Mouse (Mus musculus) gastrocnemius, adult 2 months (tissue): ENCODE results near the gene Kcnd3. TPM values are rescaled to one million over a fixed set of nuclear protein-coding genes. Genes with fewer than 3 reads are reported as not detected.
A peak's percentile ranks its signal among the peaks of the same experiment; 100 is the strongest.

Experiments used
- DNase-seq: peaks from one replicate; pipeline ENCODE4 v3.0.0; 2022
- H3K27ac ChIP-seq: fragments of 200-600 bp; 2 replicates; pipeline ENCODE4 v1.8.1; 2022; ENCODE audit warnings: mild to moderate bottlenecking
- H3K4me3 ChIP-seq: fragments of 200-600 bp; 2 replicates; pipeline ENCODE4 v1.8.1; 2022; ENCODE audit warnings: mild to moderate bottlenecking, moderate library complexity
- CTCF ChIP-seq: fragments of 200-600 bp; IDR thresholded peaks from 2 replicates; pipeline ENCODE4 v1.8.1; 2022; ENCODE audit warnings: antibody characterized with exemption, mild to moderate bottlenecking, moderate library complexity
- intact Hi-C: fragments of 180-260 bp; cut with DNase I; formaldehyde crosslinking; loops from one replicate; pipeline ENCODE4 v1.15.1; 2025
- total RNA-seq, 2 experiments: library from RNA; stranded (reverse); gene quantifications; 2 replicates each; pipeline ENCODE4 v1.2.3; 2021

Kcnd3 gene
- total RNA-seq, 2 experiments from 2014 or later = 0.05 to 0.08 TPM

- intact Hi-C loops = no loop called here
- Histone ChIP-seq H3K4me3 (no peak overlapping the region), H3K27ac (peak overlapping the region; percentile 38)
- TF ChIP-seq CTCF = no peak
- no peak for DNase-seq
Measured at GRCm38 (mm10) chr3:105721681-105722201, 269.6 kb downstream of the Kcnd3 start.

- intact Hi-C loops = no loop called here
Measured at GRCm38 (mm10) chr3:105722510-105722909, 270.4 kb downstream of the Kcnd3 start.

More at GRCm38 (mm10) chr3:105722510-105722909, 270.4 kb downstream of the Kcnd3 start:
- no peak for TF ChIP-seq CTCF
- H3K27ac ChIP-seq = peak overlapping the region; percentile 38; the same call in 1 of the 2 replicates
- H3K4me3 ChIP-seq = no peak overlapping the region
- DNase-seq = no peak

Other genes with a start within 250 kb of the Kcnd3 start
- 10 to 100 TPM; 10.7 to 10.9 TPM for gene Ddx20, start 235.2 kb downstream of the Kcnd3 start, total RNA-seq